Mouse (Mus musculus) embryonic facial prominence, embryonic 15.5 days (tissue): ENCODE measurements around the gene Tmem198b. TPM values are rescaled to one million over a fixed set of nuclear protein-coding genes. Genes with fewer than 3 reads are reported as not detected.
"Not testable (repeated sequence)": the region's sequence is repeated elsewhere in the genome, so short reads cannot be mapped to it uniquely, and the experiment has no call there.

Experiments used
- ATAC-seq: fragments of 200-750 bp; cut with Nextera tagmentation; 2 replicates; pipeline ENCODE4 v1.8.0; 2017; ENCODE audit warnings: low read depth, moderate TSS enrichment; ENCODE audit not compliant: insufficient number of reproducible peaks, low FRiP score, low TSS enrichment
- H3K27ac ChIP-seq: fragments of 300-500 bp; sonication (generic); replicated peaks from 2 replicates; pipeline ENCODE4 v1.5.1; 2015; ENCODE audit warnings: mild to moderate bottlenecking, inconsistent platforms
- H3K27me3 ChIP-seq: fragments of 300-500 bp; sonication (generic); 2 replicates; pipeline ENCODE4 v1.6.1; 2015; ENCODE audit warnings: inconsistent platforms
- H3K36me3 ChIP-seq: fragments of 300-500 bp; sonication (generic); 2 replicates; pipeline ENCODE4 v1.6.1; 2015; ENCODE audit warnings: mild to moderate bottlenecking, inconsistent platforms
- H3K4me1 ChIP-seq: fragments of 300-500 bp; sonication (generic); 2 replicates; pipeline ENCODE4 v1.6.1; 2015; ENCODE audit warnings: inconsistent platforms
- H3K4me2 ChIP-seq: fragments of 300-500 bp; sonication (generic); replicated peaks from 2 replicates; pipeline ENCODE4 v1.6.1; 2015; ENCODE audit warnings: mild to moderate bottlenecking, inconsistent platforms
- H3K4me3 ChIP-seq: fragments of 300-500 bp; sonication (generic); replicated peaks from 2 replicates; pipeline ENCODE4 v1.5.1; 2015; ENCODE audit warnings: mild to moderate bottlenecking, inconsistent platforms
- H3K9ac ChIP-seq: fragments of 300-500 bp; sonication (generic); 2 replicates; pipeline ENCODE4 v1.6.1; 2015; ENCODE audit warnings: inconsistent platforms
- H3K9me3 ChIP-seq: fragments of 300-500 bp; sonication (generic); replicated peaks from 2 replicates; pipeline ENCODE4 v1.6.1; 2016; ENCODE audit warnings: inconsistent platforms
- WGBS: fragments of 180-500 bp; shearing (Covaris S2); methylation state at CpG from one replicate; pipeline ENCODE4 v1.1.7; 2015; 5-methylcytosine and 5-hydroxymethylcytosine counted together
- polyA plus RNA-seq: library from polyadenylated mRNA; unstranded; fragments of >200 nt; fragmentation: Nextera tagmentation; extraction: Ambion mirVana; gene quantifications from 2 replicates; pipeline ENCODE4 v1.2.1, GENCODE M21; 2015

The Tmem198b gene
- polyA plus RNA-seq, result 25.4 and 28.1 TPM in 2 replicates

DNA sequence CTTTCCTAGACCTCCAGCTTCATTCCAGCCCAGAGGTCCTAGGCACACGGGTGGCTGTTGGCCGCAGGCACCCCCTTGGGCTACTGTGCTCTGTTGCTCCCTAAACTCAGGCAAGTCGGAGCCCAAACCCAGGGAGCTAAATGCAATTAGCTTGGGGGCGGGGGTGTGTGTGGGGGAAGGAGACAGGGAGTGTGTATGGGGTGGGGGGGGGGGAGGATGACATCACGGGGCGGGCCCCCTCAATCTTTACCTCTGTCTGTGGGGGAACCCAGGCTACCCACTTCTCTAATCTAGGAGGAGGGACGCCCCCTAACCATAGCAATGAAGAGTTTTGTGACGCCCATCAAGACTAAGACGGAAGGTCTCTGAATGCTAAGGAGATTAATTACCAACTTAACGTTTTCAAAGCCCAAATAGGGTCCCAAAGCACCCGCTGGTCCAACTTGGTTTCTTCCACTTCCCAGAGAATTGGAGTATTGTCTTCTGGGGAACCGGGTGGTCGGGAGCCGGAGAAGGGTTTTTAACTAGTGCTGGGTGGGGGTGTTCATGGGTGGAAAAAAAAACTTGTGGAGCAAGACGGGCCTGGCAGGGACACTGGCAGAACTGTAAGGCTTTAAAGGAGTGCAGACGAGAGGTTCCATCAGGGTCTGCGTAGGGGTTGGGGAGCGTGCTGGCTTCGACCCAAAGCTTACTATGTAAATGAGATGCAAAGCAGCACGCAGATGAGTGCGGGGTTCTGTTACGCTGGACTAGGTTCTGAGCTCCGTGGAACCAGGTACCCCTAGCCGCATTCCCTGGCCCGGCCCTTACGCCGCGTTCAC is at the start of gene Tmem198b:
TSS of gene Tmem198b (minus strand) at position 100 of the 821 bp plus-strand sequence.
- H3K4me1 ChIP-seq, result peaks cover 51% of the 10 kb centered on the region
- no peaks in the 10 kb centered on the region for H3K9me3 ChIP-seq
- H3K36me3 ChIP-seq, result peaks cover 31% of the 10 kb centered on the region
- peak within 1 kb of the TSS; percentile 74 for H3K4me2 ChIP-seq
- peak; percentile 64 for ATAC-seq
- H3K27ac ChIP-seq, result peak within 1 kb of the TSS; percentile 100
- H3K9ac ChIP-seq, result peak within 1 kb of the TSS; percentile 72
- 0% methylated on average over 28 of the region's 28 CpGs for WGBS
- peak within 1 kb of the TSS; percentile 88 for H3K4me3 ChIP-seq
- H3K27me3 ChIP-seq, result no peaks in the 10 kb centered on the region

DNA sequence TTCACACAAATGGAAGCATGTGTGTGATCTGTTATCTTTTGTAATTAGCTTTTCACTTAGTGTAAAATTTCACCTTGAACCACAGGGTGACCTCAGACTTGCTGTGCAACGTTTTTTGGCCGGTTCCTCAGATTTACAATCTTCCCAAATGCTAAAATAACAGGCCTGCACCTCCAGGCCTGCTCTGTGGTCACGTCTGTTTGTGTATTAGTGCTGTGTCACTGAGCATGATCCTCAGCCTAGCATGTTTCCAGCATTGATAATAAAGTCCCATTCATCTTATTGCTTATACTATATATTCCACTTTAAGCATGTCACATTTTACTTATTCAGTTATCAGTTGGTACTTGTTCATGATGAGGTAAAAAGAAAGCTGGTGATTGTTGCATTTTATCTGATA is 46.2 kb upstream of the Tmem198b start:
- no peak overlapping the region for H3K4me2 ChIP-seq
- H3K4me3 ChIP-seq, result no peak overlapping the region
- no peaks in the 10 kb centered on the region for H3K4me1 ChIP-seq
- no peak overlapping the region for H3K9ac ChIP-seq
- no peaks in the 10 kb centered on the region for H3K9me3 ChIP-seq
- peaks cover 54% of the 10 kb centered on the region for H3K36me3 ChIP-seq
- no peak overlapping the region for H3K27ac ChIP-seq
- WGBS, result 61% methylated on average over 3 of the region's 3 CpGs
- ATAC-seq, result no peak
- no peaks in the 10 kb centered on the region for H3K27me3 ChIP-seq

DNA sequence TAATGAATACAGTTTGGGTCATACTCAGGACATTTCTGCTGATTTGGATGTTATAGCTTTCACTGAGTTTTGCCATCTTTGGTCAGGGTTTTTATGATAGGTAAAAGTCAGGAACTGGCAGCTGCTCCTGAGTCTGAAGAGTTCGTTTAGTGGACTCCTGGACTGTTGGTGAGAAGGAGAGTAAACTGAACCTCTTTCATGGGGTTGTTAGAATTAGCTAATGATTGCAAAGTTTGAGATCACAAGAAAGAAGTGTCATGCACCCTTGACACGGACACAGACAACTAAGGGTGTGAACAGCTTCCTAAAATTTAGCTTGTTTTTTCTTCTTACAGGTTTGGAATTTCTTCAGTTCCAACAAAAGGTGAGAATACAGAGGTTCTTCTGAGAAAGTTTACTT is 44.3 kb upstream of the Tmem198b start:
- Histone ChIP-seq H3K27ac (no peak overlapping the region), H3K9me3 (no peaks in the 10 kb centered on the region), H3K9ac (no peak overlapping the region), H3K27me3 (no peaks in the 10 kb centered on the region), H3K36me3 (peaks cover 58% of the 10 kb centered on the region), H3K4me1 (no peaks in the 10 kb centered on the region), H3K4me3 (no peak overlapping the region), H3K4me2 (no peak overlapping the region)
- no peak for ATAC-seq
- 80% methylated on average over 2 of the region's 2 CpGs for WGBS

- WGBS, result 95% methylated on average over 4 of the region's 4 CpGs
- no peak overlapping the region for H3K4me3 ChIP-seq
- no peaks in the 10 kb centered on the region for H3K9me3 ChIP-seq
- H3K27ac ChIP-seq, result no peak overlapping the region
- no peaks in the 10 kb centered on the region for H3K27me3 ChIP-seq
- H3K4me2 ChIP-seq, result no peak overlapping the region
- no peak for ATAC-seq
- peaks cover 66% of the 10 kb centered on the region for H3K36me3 ChIP-seq
- no peak overlapping the region for H3K9ac ChIP-seq
- H3K4me1 ChIP-seq, result no peaks in the 10 kb centered on the region
These were observed 42.5 kb upstream of the Tmem198b start for GRCm38 (mm10) chr10:128846664-128847063.

GRCm38 (mm10) chr10:128845516-128845915 is 41.3 kb upstream of the Tmem198b start:
- Histone ChIP-seq H3K9ac (no peak overlapping the region), H3K9me3 (no peaks in the 10 kb centered on the region), H3K4me2 (no peak overlapping the region), H3K4me3 (no peak overlapping the region), H3K36me3 (peaks cover 72% of the 10 kb centered on the region), H3K4me1 (no peaks in the 10 kb centered on the region), H3K27ac (no peak overlapping the region), H3K27me3 (no peaks in the 10 kb centered on the region)
- no peak for ATAC-seq
- WGBS, result 73% methylated on average over 2 of the region's 2 CpGs

GRCm38 (mm10) chr10:128843260-128843659 is 39.1 kb upstream of the Tmem198b start:
- H3K36me3 ChIP-seq, result peaks cover 67% of the 10 kb centered on the region
- H3K4me1 ChIP-seq, result no peaks in the 10 kb centered on the region
- ATAC-seq, result no peak
- no peaks in the 10 kb centered on the region for H3K9me3 ChIP-seq
- H3K9ac ChIP-seq, result no peak overlapping the region
- no peaks in the 10 kb centered on the region for H3K27me3 ChIP-seq
- H3K4me2 ChIP-seq, result no peak overlapping the region
- WGBS, result 94% methylated on average over 5 of the region's 5 CpGs
- H3K27ac ChIP-seq, result no peak overlapping the region
- no peak overlapping the region for H3K4me3 ChIP-seq

- Histone ChIP-seq H3K9ac (no peak overlapping the region), H3K36me3 (peaks cover 69% of the 10 kb centered on the region), H3K27ac (no peak overlapping the region), H3K27me3 (no peaks in the 10 kb centered on the region), H3K9me3 (no peaks in the 10 kb centered on the region), H3K4me1 (no peaks in the 10 kb centered on the region), H3K4me3 (no peak overlapping the region), H3K4me2 (no peak overlapping the region)
- ATAC-seq, result no peak
These were observed 36.4 kb upstream of the Tmem198b start for GRCm38 (mm10) chr10:128840612-128841011.

- H3K9me3 ChIP-seq, result no peaks in the 10 kb centered on the region
- no peaks in the 10 kb centered on the region for H3K4me1 ChIP-seq
- no peak overlapping the region for H3K9ac ChIP-seq
- no peak for ATAC-seq
- H3K27me3 ChIP-seq, result no peaks in the 10 kb centered on the region
- H3K27ac ChIP-seq, result no peak overlapping the region
- peaks cover 66% of the 10 kb centered on the region for H3K36me3 ChIP-seq
- H3K4me3 ChIP-seq, result no peak overlapping the region
- no peak overlapping the region for H3K4me2 ChIP-seq
These were observed 35.3 kb upstream of the Tmem198b start for GRCm38 (mm10) chr10:128839434-128839833.

DNA sequence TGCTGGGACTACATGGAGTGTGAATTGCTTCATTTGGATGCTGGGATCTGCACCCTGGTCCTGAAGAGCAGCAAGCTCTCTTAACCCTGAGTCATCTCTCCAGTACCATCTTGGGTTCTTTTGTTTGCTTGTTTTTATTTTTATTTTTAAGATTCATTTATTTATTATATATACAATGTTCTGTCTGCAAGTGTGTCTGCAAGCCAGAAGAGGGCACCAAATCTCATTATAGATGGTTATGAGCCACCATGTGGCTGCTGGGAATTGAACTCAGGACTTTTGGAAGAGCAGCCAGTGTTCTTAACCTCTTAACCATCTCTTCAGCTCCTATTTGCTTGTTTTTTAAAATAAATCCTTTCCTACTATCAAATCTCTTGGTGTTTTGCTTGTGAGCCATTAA is 33.2 kb upstream of the Tmem198b start:
- Histone ChIP-seq H3K36me3 (peaks cover 67% of the 10 kb centered on the region), H3K4me3 (no peak overlapping the region), H3K9ac (no peak overlapping the region), H3K27me3 (no peaks in the 10 kb centered on the region), H3K4me1 (no peaks in the 10 kb centered on the region), H3K4me2 (no peak overlapping the region), H3K9me3 (no peaks in the 10 kb centered on the region), H3K27ac (no peak overlapping the region)
- no peak for ATAC-seq

GRCm38 (mm10) chr10:128823821-128824220 is 19.7 kb upstream of the Tmem198b start:
- Histone ChIP-seq H3K36me3 (peaks cover 19% of the 10 kb centered on the region), H3K4me1 (peaks cover 14% of the 10 kb centered on the region), H3K4me2 (no peak overlapping the region), H3K27ac (no peak overlapping the region), H3K27me3 (no peaks in the 10 kb centered on the region), H3K9me3 (no peaks in the 10 kb centered on the region), H3K4me3 (no peak overlapping the region), H3K9ac (no peak overlapping the region)
- 93% methylated on average over 9 of the region's 9 CpGs for WGBS
- ATAC-seq, result no peak

- H3K9ac ChIP-seq, H3K27ac ChIP-seq, H3K27me3 ChIP-seq, ATAC-seq, H3K9me3 ChIP-seq: not testable (repeated sequence)
- H3K4me2 ChIP-seq, result peak overlapping the region; percentile 80
- H3K4me3 ChIP-seq, result peak overlapping the region; percentile 61
- H3K4me1 ChIP-seq, result peaks cover 14% of the 10 kb centered on the region
- peaks cover 24% of the 10 kb centered on the region for H3K36me3 ChIP-seq
- WGBS, result 78% methylated on average over 4 of the region's 4 CpGs
These were observed 18.9 kb upstream of the Tmem198b start for GRCm38 (mm10) chr10:128823087-128823486.

GRCm38 (mm10) chr10:128822135-128822534 is 18.0 kb upstream of the Tmem198b start:
- H3K4me3 ChIP-seq, result peak overlapping the region; percentile 61
- peaks cover 14% of the 10 kb centered on the region for H3K4me1 ChIP-seq
- H3K36me3 ChIP-seq, result peaks cover 33% of the 10 kb centered on the region
- H3K27me3 ChIP-seq, result no peaks in the 10 kb centered on the region
- peak overlapping the region; percentile 47 for H3K9ac ChIP-seq
- peak overlapping the region; percentile 80 for H3K4me2 ChIP-seq
- peak overlapping the region; percentile 58 for H3K27ac ChIP-seq
- ATAC-seq, result no peak
- 2% methylated on average over 13 of the region's 13 CpGs for WGBS
- H3K9me3 ChIP-seq, result no peaks in the 10 kb centered on the region
